Mouse (Mus musculus): ENCODE measurements around the gene Lmx1a. TPM values are rescaled to one million over a fixed set of nuclear protein-coding genes. Genes with fewer than 3 reads are reported as not detected.

The Lmx1a gene
- polyA plus RNA-seq, 1 experiment: 0.18 TPM

- H3K36me3 ChIP-seq (ENCODE audit: control insufficient read depth, insufficient read depth, low read length, poor library complexity, severe bottlenecking): no peaks in the 10 kb centered on the region
- no peaks in the 10 kb centered on the region for H3K9me3 ChIP-seq (replicated peaks; ENCODE audit: control insufficient read depth, insufficient read depth, low read length, poor library complexity, severe bottlenecking)
- no peaks in the 10 kb centered on the region for H3K27me3 ChIP-seq (ENCODE audit: control insufficient read depth, insufficient read depth, low read length, poor library complexity, severe bottlenecking)
- H3K4me1 ChIP-seq (ENCODE audit: control insufficient read depth, insufficient read depth, low read length): no peaks in the 10 kb centered on the region
- no peak overlapping the region for H3K4me3 ChIP-seq (ENCODE audit: low read depth, low read length)
- no peak overlapping the region for H3K27ac ChIP-seq (ENCODE audit: insufficient read depth, low read length)
- TF ChIP-seq POLR2A (IDR thresholded peaks at IDR 0.05; ENCODE audit: insufficient read depth, low read length) (no peak), CTCF (IDR thresholded peaks at IDR 0.05; ENCODE audit: low read depth, low read length) (no peak), EP300 (IDR thresholded peaks at IDR 0.05; ENCODE audit: insufficient read depth, low read depth, low read length) (no peak)
- no peak overlapping the region for H3K9ac ChIP-seq (ENCODE audit: low read depth, poor library complexity, severe bottlenecking)
These were observed 69.2 kb downstream of the Lmx1a start for GRCm38 (mm10) chr1:167758208-167758607.

DNA sequence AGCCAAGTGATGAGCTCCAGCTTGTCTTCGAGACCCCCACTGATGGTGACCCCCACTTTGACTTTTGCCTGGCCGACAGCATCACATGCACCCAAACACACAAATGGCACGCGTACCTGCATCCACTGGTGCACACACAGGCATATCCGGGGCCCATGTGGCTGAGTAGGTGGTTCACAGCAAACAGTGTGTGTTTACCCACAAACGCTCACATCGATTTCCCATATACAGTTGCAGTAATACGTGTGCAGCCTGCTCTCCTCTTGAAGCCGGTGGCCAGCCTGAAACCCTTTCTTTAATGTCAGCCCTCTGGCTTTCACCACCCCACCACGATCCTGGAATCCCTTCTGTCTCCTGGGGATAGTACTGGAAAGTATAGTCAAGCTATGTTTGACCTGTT is 71.3 kb downstream of the Lmx1a start:
- Histone ChIP-seq H3K9ac (ENCODE audit: low read depth, poor library complexity, severe bottlenecking) (no peak overlapping the region), H3K27me3 (ENCODE audit: control insufficient read depth, insufficient read depth, low read length, poor library complexity, severe bottlenecking) (no peaks in the 10 kb centered on the region), H3K4me1 (ENCODE audit: control insufficient read depth, insufficient read depth, low read length) (no peaks in the 10 kb centered on the region), H3K36me3 (ENCODE audit: control insufficient read depth, insufficient read depth, low read length, poor library complexity, severe bottlenecking) (no peaks in the 10 kb centered on the region), H3K9me3 (replicated peaks; ENCODE audit: control insufficient read depth, insufficient read depth, low read length, poor library complexity, severe bottlenecking) (no peaks in the 10 kb centered on the region), H3K27ac (ENCODE audit: insufficient read depth, low read length) (no peak overlapping the region), H3K4me3 (ENCODE audit: low read depth, low read length) (no peak overlapping the region)
- TF ChIP-seq EP300 (IDR thresholded peaks at IDR 0.05; ENCODE audit: insufficient read depth, low read depth, low read length) (no peak), POLR2A (IDR thresholded peaks at IDR 0.05; ENCODE audit: insufficient read depth, low read length) (no peak), CTCF (IDR thresholded peaks at IDR 0.05; ENCODE audit: low read depth, low read length) (no peak)

- H3K27ac ChIP-seq (ENCODE audit: insufficient read depth, low read length): no peak overlapping the region
- H3K4me1 ChIP-seq (ENCODE audit: control insufficient read depth, insufficient read depth, low read length): no peaks in the 10 kb centered on the region
- H3K4me3 ChIP-seq (ENCODE audit: low read depth, low read length): no peak overlapping the region
- no peak for TF ChIP-seq POLR2A (IDR thresholded peaks at IDR 0.05; ENCODE audit: insufficient read depth, low read length)
- TF ChIP-seq EP300 (IDR thresholded peaks at IDR 0.05; ENCODE audit: insufficient read depth, low read depth, low read length): no peak
- no peak for TF ChIP-seq CTCF (IDR thresholded peaks at IDR 0.05; ENCODE audit: low read depth, low read length)
- no peaks in the 10 kb centered on the region for H3K27me3 ChIP-seq (ENCODE audit: control insufficient read depth, insufficient read depth, low read length, poor library complexity, severe bottlenecking)
- H3K9me3 ChIP-seq (replicated peaks; ENCODE audit: control insufficient read depth, insufficient read depth, low read length, poor library complexity, severe bottlenecking): no peaks in the 10 kb centered on the region
- H3K9ac ChIP-seq (ENCODE audit: low read depth, poor library complexity, severe bottlenecking): no peak overlapping the region
- H3K36me3 ChIP-seq (ENCODE audit: control insufficient read depth, insufficient read depth, low read length, poor library complexity, severe bottlenecking): no peaks in the 10 kb centered on the region
These were observed 72.8 kb downstream of the Lmx1a start for GRCm38 (mm10) chr1:167761785-167762223.

DNA sequence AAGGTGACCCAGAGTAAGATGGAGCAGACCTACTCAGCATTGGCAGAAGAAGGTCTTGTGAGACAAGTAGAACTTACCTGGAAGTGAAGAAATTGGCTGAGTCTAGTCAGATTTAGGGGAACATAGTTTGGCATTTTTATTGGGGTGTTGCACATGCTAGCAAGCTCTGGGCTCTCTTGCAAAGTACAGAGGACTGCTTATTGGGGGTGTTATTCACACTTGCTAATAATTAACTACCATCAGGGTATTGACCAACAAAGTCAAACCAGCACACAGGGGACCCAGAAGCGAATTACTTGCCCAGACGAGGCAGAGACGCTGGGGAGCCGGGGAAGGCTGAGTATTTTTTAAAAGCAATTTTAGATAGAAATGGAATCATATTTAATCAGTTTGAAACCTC is 77.6 kb downstream of the Lmx1a start:
- Histone ChIP-seq H3K4me1 (ENCODE audit: control insufficient read depth, insufficient read depth, low read length) (no peaks in the 10 kb centered on the region), H3K4me3 (ENCODE audit: low read depth, low read length) (no peak overlapping the region), H3K27me3 (ENCODE audit: control insufficient read depth, insufficient read depth, low read length, poor library complexity, severe bottlenecking) (no peaks in the 10 kb centered on the region), H3K36me3 (ENCODE audit: control insufficient read depth, insufficient read depth, low read length, poor library complexity, severe bottlenecking) (no peaks in the 10 kb centered on the region), H3K27ac (ENCODE audit: insufficient read depth, low read length) (no peak overlapping the region), H3K9ac (ENCODE audit: low read depth, poor library complexity, severe bottlenecking) (no peak overlapping the region), H3K9me3 (replicated peaks; ENCODE audit: control insufficient read depth, insufficient read depth, low read length, poor library complexity, severe bottlenecking) (no peaks in the 10 kb centered on the region)
- no peak for TF ChIP-seq EP300 (IDR thresholded peaks at IDR 0.05; ENCODE audit: insufficient read depth, low read depth, low read length)

DNA sequence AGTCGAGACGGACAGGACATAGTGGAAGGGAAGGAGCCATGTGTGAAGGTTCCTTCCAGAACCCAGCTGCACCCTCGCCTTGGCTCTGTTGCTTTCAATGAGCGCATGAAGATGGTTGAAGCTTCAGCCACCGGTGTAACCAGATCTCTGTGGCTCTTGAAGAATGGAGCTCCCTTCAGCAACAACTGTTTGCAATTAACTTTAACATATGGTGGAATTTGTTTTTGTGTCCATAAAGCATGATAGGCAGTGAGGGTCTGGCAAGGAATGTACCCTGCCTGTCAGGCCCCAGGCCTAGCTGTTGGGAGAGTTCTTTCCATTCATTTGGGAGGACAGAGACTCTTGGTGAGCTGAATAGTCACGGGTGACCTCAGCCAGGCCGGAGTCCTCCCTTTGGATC is 81.4 kb downstream of the Lmx1a start:
- Histone ChIP-seq H3K9ac (ENCODE audit: low read depth, poor library complexity, severe bottlenecking) (no peak overlapping the region), H3K4me1 (ENCODE audit: control insufficient read depth, insufficient read depth, low read length) (no peaks in the 10 kb centered on the region), H3K36me3 (ENCODE audit: control insufficient read depth, insufficient read depth, low read length, poor library complexity, severe bottlenecking) (no peaks in the 10 kb centered on the region), H3K4me3 (ENCODE audit: low read depth, low read length) (no peak overlapping the region), H3K9me3 (replicated peaks; ENCODE audit: control insufficient read depth, insufficient read depth, low read length, poor library complexity, severe bottlenecking) (no peaks in the 10 kb centered on the region), H3K27ac (ENCODE audit: insufficient read depth, low read length) (no peak overlapping the region), H3K27me3 (ENCODE audit: control insufficient read depth, insufficient read depth, low read length, poor library complexity, severe bottlenecking) (no peaks in the 10 kb centered on the region)
- TF ChIP-seq CTCF (IDR thresholded peaks at IDR 0.05; ENCODE audit: low read depth, low read length) (no peak), POLR2A (IDR thresholded peaks at IDR 0.05; ENCODE audit: insufficient read depth, low read length) (no peak)

GRCm38 (mm10) chr1:167779766-167780488 is 90.9 kb downstream of the Lmx1a start:
- H3K9ac ChIP-seq (ENCODE audit: low read depth, poor library complexity, severe bottlenecking): no peak overlapping the region
- TF ChIP-seq CTCF (IDR thresholded peaks at IDR 0.05; ENCODE audit: low read depth, low read length): peak; percentile 29
- TF ChIP-seq EP300 (IDR thresholded peaks at IDR 0.05; ENCODE audit: insufficient read depth, low read depth, low read length): no peak
- no peak overlapping the region for H3K27ac ChIP-seq (ENCODE audit: insufficient read depth, low read length)
- H3K27me3 ChIP-seq (ENCODE audit: control insufficient read depth, insufficient read depth, low read length, poor library complexity, severe bottlenecking): no peaks in the 10 kb centered on the region
- no peak overlapping the region for H3K4me3 ChIP-seq (ENCODE audit: low read depth, low read length)
- no peaks in the 10 kb centered on the region for H3K4me1 ChIP-seq (ENCODE audit: control insufficient read depth, insufficient read depth, low read length)
- no peaks in the 10 kb centered on the region for H3K9me3 ChIP-seq (replicated peaks; ENCODE audit: control insufficient read depth, insufficient read depth, low read length, poor library complexity, severe bottlenecking)
- H3K36me3 ChIP-seq (ENCODE audit: control insufficient read depth, insufficient read depth, low read length, poor library complexity, severe bottlenecking): no peaks in the 10 kb centered on the region

Data from ES-Bruce4 (cell line).